Mouse (Mus musculus) MEL (cell line): ENCODE data around the gene Cfi.

ENCODE experiments used
- CTCF ChIP-seq, 3 experiments: IDR thresholded peaks in 2 of 3; conservative IDR thresholded peaks in 1 of 3; 2 replicates each; pipeline ENCODE4 v1.5.1; 2011 to 2012; ENCODE audit warnings: low read length in 3 of 3, low read depth in 2 of 3, mild to moderate bottlenecking in 2 of 3, improper control_type of control experiment in 1 of 3, inconsistent platforms in 1 of 3, mixed read lengths in 1 of 3, moderate library complexity in 1 of 3; ENCODE audit not compliant: control insufficient read depth in 1 of 3, insufficient read depth in 1 of 3, poor library complexity in 1 of 3, severe bottlenecking in 1 of 3
- GABPA ChIP-seq: IDR thresholded peaks from 2 replicates; pipeline ENCODE4 v1.6.1; 2012; ENCODE audit warnings: low read depth, mild to moderate bottlenecking, inconsistent platforms, low read length, improper control_type of control experiment, moderate library complexity
- MAZ ChIP-seq: IDR thresholded peaks from 2 replicates; pipeline ENCODE4 v1.6.1; 2012; ENCODE audit warnings: low read depth, mild to moderate bottlenecking, inconsistent platforms, low read length, improper control_type of control experiment
- POLR2A ChIP-seq, 2 experiments: IDR thresholded peaks; 2 replicates each; pipeline ENCODE4 v1.6.1; 2011 to 2012; ENCODE audit warnings: low read length in 2 of 2, mild to moderate bottlenecking in 2 of 2, control low read depth in 1 of 2, improper control_type of control experiment in 1 of 2, low read depth in 1 of 2, moderate library complexity in 1 of 2; ENCODE audit not compliant: control insufficient read depth in 1 of 2, insufficient read depth in 1 of 2, poor library complexity in 1 of 2
- RCOR1 ChIP-seq: IDR thresholded peaks from 2 replicates; pipeline ENCODE4 v1.6.1; 2012; ENCODE audit warnings: low read depth, mild to moderate bottlenecking, inconsistent platforms, low read length, improper control_type of control experiment
- UBTF ChIP-seq: IDR thresholded peaks from 2 replicates; pipeline ENCODE4 v1.6.1; 2012; ENCODE audit warnings: low read depth, mild to moderate bottlenecking, inconsistent platforms, low read length, improper control_type of control experiment, moderate library complexity, borderline replicate concordance; ENCODE audit not compliant: insufficient read depth

GRCm38 (mm10) chr3:129886430-129886829, 50.7 kb downstream of the Cfi start:
- TF ChIP-seq POLR2A (IDR thresholded peaks at IDR 0.05; ENCODE audit: control insufficient read depth in 1 of 2, insufficient read depth in 1 of 2, low read depth in 1 of 2, low read length in 2 of 2, poor library complexity in 1 of 2) (no peak), CTCF (IDR thresholded peaks at IDR 0.05 in 2 of 3, conservative IDR thresholded peaks at IDR 0.05 in 1 of 3; ENCODE audit: control insufficient read depth in 1 of 3, insufficient read depth in 1 of 3, low read depth in 2 of 3, low read length in 3 of 3, poor library complexity in 1 of 3, severe bottlenecking in 1 of 3) (no peak), RCOR1 (no peak), UBTF (no peak), GABPA (no peak), MAZ (no peak)
